Mouse (Mus musculus) gastrocnemius, postnatal 14 days (tissue): Measurements from ENCODE around the gene Gm29797. TPM values are rescaled to one million over a fixed set of nuclear protein-coding genes. Genes with fewer than 3 reads are reported as not detected.
A peak's percentile ranks its signal among the peaks of the same experiment; 100 is the strongest.

Source experiments
- DNase-seq: peaks from one replicate; pipeline ENCODE4 v3.0.0; 2021; ENCODE audit warnings: mixed read lengths
- intact Hi-C: fragments of 180-260 bp; cut with DNase I; formaldehyde crosslinking; loops from one replicate; pipeline ENCODE4 v1.15.1; 2025; ENCODE audit warnings: low total_unique reads
- total RNA-seq, 2 experiments: library from RNA; stranded (reverse); gene quantifications; 2 replicates each; pipeline ENCODE4 v1.2.3; 2021

The Gm29797 gene
- total RNA-seq, 2 experiments from 2014 or later: not detected

DNA sequence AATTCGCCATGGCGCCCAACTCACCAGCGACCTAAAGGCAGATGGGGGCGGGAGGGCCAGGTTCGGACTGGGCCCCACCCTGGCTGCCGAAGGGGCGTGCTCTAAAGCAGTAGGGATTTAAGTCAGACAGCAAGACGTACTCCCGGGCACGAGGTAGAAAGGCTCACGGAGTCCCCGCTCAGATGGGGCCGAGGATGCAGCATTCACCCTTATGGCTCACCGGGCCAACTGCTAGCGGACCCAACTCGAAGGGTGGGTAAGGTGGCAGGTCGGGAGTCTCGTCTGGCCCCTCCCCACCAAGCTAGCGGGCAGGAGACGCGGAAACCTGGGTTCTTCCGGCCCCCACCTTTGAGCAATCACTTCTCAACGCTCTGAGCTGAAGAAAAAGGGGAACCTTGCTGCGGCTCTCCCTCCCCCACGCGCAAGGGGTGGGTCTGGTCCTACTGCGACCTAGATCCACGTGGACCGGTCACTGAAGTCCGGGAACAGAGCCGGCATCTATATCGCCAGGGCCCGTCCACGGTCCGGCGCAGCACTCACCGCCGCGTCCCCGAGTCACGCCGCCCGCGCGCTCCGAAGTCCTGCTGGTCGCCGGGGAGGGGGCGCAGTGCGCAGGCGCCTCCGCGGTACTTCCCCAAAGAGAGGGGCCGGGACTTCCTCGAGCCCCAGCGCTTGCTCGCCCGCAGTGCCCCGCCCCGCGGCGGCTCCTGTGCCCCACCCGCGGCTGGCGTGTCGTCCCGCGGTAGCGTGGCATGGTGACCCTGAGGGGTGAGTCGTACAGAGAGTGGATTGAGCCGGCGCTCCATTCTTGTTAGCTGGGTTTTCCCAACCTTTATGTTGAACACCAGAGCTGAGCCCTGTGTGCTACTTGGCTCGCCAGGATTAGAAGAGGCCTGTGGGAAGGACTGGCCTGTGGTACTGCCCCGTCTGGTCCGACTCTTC lies 36.8 kb downstream of the Gm29797 start, which contains the start of gene Rgs19:
Gene Rgs19 (minus strand): TSS at position 639 of the 942 bp plus-strand sequence.
- peak; percentile 84 for DNase-seq
- intact Hi-C loops: no loop called here

DNA sequence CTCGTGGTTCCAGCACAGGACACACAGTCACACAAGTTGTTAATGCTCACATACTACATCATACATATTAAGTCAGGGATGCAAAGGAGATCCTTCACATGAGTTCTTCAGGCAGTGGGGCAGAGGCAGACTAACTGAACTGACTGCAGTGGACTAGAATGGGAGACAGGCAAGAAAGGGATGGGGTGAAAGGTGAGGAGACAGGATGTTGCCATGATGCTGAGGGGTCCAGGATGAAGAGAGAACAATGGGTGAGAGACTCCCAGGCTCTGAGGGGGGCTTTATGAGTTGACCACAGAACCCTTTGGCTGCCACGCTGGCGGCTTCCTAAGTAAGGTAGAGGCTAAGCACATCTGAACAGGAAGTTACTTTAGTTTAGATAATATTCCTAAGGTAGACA lies 37.7 kb downstream of the Gm29797 start:
- intact Hi-C loops: no loop called here
- no peak for DNase-seq

DNA sequence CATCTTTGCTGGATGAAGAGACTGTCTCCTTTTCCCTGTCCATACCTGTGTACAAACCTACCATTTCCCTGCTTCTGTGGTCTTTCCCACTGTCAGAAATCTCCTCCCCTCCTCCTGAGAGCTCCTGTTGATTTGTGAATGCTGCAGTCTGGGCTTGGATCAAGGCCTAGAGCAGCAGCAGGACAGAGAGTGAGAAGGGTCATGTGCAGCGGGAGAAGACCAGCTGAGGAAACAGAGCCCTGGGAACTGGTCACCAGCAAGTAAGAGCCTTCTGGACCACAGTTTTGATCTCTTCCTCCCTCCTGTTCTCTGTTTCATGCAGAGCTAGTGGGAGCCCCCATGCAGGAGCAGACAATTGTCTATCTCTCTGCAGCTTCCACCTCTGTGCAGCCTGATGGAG lies 38.9 kb downstream of the Gm29797 start:
- intact Hi-C loops: no loop called here
- no peak for DNase-seq

DNA sequence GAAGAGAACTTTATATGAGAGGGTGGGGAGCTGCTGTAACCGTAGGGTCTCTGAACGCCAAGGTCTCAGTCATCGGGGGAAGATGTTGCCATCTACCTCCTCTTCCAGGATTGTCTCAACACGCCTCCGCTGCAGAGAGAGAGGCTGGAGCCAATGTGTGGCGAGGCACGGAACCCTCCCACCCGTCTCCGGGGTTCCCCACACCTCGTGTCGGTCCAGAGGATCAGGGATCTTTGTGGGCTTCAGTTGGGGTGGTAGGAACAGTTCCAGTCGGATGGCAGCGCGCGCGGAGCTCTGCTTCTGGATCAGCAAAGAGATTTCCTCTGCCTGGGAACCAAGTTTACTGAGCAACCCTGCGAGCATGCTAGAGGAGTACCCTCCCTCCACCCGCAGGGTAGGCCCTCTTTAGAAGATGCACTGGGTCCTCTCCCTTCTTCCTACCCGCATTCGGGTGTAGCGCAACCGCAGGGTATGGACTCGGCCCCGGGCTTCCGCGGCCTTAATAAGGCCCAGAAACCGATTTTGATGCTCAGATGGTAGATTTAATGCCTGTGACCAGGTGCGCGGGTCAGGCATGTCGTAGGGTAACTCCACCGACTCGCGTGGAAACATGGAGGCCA lies 40.1 kb downstream of the Gm29797 start:
- DNase-seq: no peak
- intact Hi-C loops: no loop called here

DNA sequence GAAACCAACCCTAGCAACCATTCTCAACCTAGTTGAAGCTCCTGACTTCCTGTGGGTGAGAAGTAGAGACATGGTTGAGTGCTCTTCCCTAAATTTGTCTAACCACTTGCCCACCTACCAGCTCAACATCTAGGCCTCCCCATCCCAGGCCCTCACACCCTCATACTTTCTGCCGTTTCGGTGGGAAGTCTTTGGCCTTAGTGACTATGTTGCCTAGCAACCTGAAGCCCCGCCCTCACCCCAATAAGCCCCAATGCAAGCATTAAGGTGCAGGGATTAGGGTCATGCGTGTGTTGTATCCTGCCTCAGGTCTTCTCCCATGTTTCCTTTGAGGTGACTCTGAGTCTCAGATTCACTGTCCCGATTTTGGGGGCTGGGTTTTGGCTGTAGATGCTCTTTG lies 41.4 kb downstream of the Gm29797 start, which contains the start of gene Lkaaear1:
Gene Lkaaear1 (minus strand): TSS at position 202 of the 400 bp plus-strand sequence.
- intact Hi-C loops: no loop called here
- DNase-seq: no peak

DNA sequence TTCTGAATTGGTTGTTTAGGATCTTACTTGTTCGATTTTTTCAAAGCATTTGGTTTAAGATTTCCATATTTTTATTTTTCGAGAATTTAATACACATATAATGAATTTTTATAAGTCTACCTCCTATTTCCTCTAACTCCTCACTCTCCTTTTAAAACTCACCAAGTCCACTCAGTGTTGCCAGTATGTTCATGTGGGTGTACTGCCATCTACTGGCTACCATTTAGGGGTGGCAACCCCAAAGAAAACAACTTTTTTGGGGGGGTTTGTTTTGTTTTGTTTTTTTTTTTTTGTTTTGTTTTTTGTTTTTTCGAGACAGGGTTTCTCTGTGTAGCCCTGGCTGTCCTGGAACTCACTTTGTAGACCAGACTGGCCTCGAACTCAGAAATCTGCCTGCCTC lies 49.8 kb downstream of the Gm29797 start:
- intact Hi-C loops: no loop called here
- no peak for DNase-seq

Other genes starting within 250 kb of the Gm29797 start
- gene Zbtb46, start 197.6 kb upstream of the Gm29797 start, total RNA-seq: 1 to 10 TPM; 5.3 to 5.7 TPM
- gene Abhd16b, start 163.8 kb upstream of the Gm29797 start, total RNA-seq: not detected
- gene Tpd52l2, start 159.9 kb upstream of the Gm29797 start, total RNA-seq: 10 to 100 TPM; 58.7 to 59.4 TPM
- 10 to 100 TPM; 47.8 to 51.8 TPM for gene Dnajc5, start 136.5 kb upstream of the Gm29797 start, total RNA-seq
- gene Uckl1, start 72.1 kb upstream of the Gm29797 start, total RNA-seq: 10 to 100 TPM; 28.8 to 29.7 TPM
- gene Prpf6, start 65.2 kb upstream of the Gm29797 start, total RNA-seq: 10 to 100 TPM; 28.0 to 30.1 TPM
- 10 to 100 TPM; 20.5 to 20.9 TPM for gene Zfp512b, start 64.2 kb upstream of the Gm29797 start, total RNA-seq
- gene Samd10, start 57.8 kb upstream of the Gm29797 start, total RNA-seq: under 1 TPM; 0.78 to 0.84 TPM
- 10 to 100 TPM; 27.3 to 28.0 TPM for gene Sox18, start 14.6 kb downstream of the Gm29797 start, total RNA-seq
- gene Tcea2, start 23.3 kb downstream of the Gm29797 start, total RNA-seq: 1 to 10 TPM; 4.2 to 6.0 TPM
- 1 to 10 TPM; 5.1 to 6.5 TPM for gene Rgs19, start 36.9 kb downstream of the Gm29797 start, total RNA-seq
- gene Lkaaear1, start 41.4 kb downstream of the Gm29797 start, total RNA-seq: not detected
- gene Oprl1, start 58.0 kb downstream of the Gm29797 start, total RNA-seq: not detected
- gene Myt1, start 106.3 kb downstream of the Gm29797 start, total RNA-seq: not detected
- gene Pcmtd2, start 180.8 kb downstream of the Gm29797 start, total RNA-seq: 10 to 100 TPM; 18.3 to 30.7 TPM
- 10 to 100 TPM in 1 of 2 experiments, 1 to 10 TPM in 1; 9.2 to 10.1 TPM for gene Polr3k, start 207.3 kb downstream of the Gm29797 start, total RNA-seq